Mouse (Mus musculus) cerebellum, postnatal 4 days (tissue): ENCODE data around the gene Cckbr.

Experiments used
- DNase-seq, 2 experiments: peaks; one replicate each; pipeline ENCODE4 v3.0.0; 2022; ENCODE audit warnings: low spot score in 2 of 2, mixed read lengths in 1 of 2

The Cckbr gene

DNA sequence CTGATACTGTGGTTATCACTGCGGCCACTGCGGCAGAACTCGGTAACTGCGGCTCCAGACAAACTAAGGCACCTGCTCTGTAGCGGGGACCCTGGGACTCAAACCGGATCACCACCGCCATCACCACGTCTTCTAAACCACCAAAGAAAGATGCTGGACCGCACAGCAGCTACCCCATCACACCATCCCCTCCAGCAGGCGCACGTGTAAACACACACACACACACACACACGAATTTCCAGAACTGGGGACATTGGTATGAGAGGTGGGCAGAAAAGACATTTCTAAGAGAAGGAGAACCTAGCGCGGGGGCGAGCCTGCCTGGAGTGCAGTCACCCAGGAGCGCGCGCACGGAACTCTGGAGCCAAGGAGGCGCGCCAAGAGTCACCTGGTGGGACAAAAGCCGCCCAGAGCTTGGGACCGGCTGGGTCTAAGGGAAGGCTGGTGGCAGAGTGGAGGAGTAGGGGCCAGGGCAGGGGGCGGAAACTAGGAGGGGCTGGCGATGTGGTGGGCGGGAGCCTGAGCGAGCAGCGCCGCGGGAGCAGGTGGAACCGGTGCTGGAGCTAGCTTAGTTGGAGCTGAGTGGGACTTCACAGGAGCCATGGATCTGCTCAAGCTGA lies at the start of gene Cckbr:
TSS of gene Cckbr (plus strand) at position 308 of the 620 bp plus-strand sequence.
- DNase-seq = peak; percentile 8 to 32

DNA sequence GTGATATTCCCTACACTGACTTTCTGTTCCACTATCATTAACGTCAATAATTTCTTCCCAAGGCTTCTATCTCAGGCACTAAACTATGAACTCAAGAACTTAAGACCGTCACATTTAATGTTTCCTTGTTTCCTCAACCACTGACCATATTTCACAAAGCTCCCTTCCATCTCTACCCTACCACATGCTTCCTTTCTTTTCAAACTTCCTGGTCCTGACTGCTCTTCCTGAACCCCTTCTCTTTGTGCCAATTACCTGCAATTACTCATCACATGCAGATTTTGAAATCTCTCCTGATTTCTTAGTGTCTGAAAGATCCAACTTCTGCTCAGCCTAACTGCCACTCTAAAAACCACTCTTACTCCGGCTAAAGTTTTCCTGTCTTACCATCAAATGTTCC lies 45.2 kb upstream of the Cckbr start:
- DNase-seq = no peak

GRCm38 (mm10) chr7:105387696-105388095 lies 37.8 kb upstream of the Cckbr start:
- no peak for DNase-seq

- no peak for DNase-seq
Measured at GRCm38 (mm10) chr7:105390236-105390635, 35.3 kb upstream of the Cckbr start.

DNA sequence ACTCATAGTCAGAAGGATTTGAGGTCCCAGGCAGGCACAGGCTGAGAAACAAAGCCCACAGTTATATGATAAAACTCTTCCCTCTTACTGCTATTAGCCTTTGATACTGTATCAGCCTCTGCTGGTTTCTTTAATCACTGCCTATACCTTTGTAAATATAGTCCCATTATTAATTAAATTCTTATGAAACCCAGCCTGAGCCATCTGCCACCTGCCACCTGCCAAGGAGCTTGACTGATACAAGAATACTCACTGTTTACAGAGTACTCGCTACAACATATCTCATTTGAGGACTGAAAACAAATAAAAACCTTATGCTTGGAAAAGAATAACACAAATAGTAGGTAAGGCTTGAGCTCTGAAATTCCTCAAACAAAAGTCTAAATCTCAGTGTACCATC lies 30.9 kb upstream of the Cckbr start:
- DNase-seq = no peak

DNA sequence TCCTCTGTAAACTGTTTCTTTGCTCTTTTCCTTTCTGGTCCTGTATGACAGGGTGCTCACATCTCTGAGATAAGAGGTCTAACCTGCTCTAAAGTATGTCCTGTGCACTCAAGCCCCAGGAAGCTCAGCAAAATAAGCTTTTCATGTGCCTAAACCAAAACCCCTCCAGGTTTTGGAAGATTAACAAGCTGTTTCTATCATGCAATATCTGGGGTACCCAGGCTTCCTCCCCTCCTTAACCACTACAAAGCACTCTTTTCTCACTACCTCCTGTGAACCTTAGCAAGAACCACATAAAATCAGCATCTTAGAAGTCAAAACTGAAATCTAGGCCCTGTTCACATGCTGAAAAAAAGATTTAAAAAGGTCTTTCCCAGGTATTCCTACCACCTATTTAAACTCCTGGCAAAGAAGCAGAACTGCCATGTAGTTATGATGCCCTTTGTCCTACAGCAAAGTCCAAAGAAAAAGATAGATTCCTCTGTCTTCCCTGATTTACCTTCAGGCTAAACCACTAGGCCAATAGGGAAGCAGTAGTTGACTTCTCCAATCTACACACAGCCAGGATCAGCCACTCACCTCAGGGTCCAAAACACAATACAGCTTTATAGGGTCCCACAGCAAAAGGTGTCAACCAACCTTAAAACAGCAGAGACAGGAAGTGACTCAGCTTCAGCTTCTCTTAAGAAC lies 30.3 kb upstream of the Cckbr start:
- DNase-seq = no peak

DNA sequence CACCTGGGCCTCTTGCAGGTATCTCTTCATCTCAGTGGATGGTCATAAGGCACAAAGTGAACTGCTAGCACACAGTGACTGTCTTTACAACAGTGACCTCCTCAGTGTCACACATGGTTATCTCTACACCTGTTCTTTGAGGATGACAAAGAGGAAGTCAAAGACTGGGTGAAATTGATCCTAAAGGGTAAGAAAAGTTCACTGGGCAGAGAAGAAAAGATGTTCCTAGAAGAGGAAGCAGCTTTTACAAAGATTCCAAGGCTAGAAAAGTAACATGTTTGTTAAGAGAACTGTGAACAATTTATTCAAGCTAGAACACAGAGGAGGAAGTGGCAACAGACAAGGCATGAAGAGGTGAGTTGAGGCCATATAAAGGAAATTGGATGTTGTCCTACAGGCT lies 29.4 kb upstream of the Cckbr start:
- no peak for DNase-seq

DNA sequence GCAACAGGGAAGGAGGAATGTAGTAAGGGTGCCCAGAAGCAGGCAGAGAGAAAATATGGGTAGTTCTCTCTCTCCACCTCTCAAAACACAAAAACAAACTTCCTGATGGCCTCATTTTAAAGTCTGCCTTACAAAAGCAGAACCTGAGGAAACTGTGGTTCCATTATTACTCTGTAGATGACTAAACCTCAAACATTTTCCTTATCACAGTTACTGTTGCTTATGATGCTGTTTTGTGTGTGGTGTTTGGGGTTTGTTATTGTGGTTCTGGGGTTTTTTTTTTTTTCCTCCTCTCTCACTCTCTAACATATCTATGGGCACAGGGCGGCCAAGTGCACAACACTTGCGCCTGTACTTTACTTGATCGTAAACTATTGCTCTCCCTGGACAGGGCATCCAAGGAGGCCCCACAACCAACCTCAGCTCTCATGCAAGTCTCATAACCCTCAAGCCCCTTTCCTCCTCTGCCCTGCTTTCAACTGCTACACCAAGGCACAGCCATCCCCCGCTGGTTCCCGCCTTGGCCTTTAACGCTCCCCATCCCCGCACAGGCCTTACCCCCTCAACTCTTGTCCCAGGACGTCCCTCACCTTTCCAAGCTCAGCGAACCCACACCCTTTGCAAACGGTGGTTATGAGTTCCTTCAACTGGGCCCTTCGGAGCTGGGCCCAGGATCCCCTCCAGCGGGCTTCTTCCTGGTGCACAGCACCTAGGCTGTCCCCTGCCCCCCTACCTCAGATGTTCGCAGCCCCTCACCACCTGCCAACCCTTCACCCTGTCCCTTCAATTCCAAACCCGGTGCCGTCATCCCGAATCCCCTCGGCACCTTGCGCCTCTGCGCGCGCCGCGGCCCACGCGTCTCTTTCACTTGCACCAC lies 26.2 kb upstream of the Cckbr start:
- no peak for DNase-seq

- peak; percentile 97 to 99 for DNase-seq
Measured at GRCm38 (mm10) chr7:105399935-105400624, 25.5 kb upstream of the Cckbr start, which contains the start of gene Fam160a2. Gene Fam160a2 (minus strand): TSS chr7:105400054.

DNA sequence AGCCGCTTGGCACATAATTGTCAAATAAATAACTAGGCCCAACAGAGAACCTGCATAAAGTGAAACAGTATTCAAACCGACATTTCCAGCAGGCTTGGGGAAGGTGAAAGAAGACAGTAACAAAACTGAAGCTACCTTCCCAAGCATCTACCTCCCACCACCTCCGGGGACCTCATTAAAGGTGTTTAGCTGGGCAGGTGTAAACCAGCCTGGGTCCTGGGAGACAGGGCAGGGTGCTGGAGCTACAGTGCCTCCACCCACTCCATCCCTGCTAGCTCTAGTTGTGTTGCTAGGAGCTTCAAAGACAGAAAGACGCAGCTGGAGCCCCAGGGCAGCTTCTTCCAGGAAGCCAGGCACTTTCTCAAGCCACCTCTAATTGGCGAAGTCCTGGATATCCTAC lies 21.3 kb upstream of the Cckbr start, which contains the start of gene Cnga4:
TSS of gene Cnga4 (plus strand) at position 301 of the 400 bp plus-strand sequence.
- DNase-seq = no peak

GRCm38 (mm10) chr7:105406322-105406721 lies 19.2 kb upstream of the Cckbr start:
- no peak for DNase-seq

DNA sequence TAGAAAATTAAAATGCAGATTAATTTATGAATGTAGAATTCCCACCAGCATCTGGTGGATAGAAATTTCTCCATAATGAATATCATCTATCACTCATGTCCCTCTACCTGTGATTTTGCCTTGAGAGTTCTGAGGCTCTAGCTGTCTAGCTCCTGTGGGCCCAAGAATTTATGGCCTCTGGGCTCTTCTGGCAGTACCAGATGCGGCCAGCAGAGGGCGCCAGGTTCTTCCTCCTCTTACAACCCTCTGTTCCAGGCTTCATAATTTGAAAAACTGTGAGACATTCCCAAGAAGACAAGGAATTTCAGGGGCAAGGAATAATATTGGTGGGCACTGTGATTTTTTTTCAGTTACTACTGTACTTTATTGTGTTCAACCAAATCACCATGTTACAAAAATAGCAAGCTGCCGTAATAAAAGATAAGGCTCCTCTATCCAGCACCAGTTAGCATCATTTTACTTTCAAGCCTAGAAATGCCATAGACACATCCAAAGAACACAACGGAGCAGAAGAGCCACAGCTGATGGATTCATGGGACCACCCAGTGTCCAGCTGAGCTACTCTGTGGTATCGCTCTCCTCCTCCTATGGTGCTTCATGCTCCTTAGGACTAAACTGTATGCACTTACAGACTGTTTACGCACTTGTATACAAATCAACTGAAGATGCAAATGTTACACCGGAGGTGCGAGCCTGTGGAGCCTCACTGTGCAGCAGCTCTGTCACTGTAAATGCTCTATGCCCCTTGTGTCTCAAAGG lies 13.5 kb upstream of the Cckbr start:
- peak; percentile 50 to 86 for DNase-seq

DNA sequence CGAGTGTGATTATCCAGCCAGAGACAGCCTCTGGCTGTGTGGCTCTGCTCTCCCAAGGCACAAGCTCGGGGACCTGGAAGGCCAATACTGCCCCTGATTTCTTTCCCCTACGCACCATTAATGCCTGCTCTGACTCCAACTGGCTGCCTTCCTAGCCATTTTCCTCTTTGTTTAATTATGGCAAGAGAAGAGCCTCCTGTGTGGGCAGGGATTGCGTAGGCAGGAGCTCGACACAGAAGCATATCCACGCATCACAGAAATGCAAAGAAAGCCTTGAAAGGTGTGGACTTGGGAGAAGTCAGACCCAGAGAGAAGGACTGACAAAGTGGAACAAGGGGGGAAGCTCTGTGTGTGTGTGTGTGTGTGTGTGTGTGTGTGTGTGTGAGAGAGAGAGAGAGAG lies 11.1 kb upstream of the Cckbr start:
- DNase-seq = no peak

DNA sequence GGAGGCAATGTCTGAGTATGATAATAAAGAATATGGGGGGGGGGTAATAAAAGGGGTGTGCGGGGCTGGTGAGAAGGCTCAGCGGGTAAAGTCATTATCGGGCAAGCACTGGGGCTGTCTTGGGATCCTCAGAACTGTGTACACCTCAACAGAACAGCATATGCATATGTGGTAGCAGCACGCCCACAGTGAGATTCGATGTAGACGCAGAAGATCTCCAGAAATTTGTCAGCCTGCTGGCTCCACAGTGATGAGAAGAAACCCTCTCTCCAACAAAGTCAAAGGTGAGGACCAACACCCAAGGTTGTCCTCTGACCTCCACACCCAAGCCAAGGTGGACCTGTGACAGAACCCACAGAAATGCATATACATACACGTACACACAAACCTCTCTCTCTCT lies 9.0 kb upstream of the Cckbr start:
- no peak for DNase-seq

DNA sequence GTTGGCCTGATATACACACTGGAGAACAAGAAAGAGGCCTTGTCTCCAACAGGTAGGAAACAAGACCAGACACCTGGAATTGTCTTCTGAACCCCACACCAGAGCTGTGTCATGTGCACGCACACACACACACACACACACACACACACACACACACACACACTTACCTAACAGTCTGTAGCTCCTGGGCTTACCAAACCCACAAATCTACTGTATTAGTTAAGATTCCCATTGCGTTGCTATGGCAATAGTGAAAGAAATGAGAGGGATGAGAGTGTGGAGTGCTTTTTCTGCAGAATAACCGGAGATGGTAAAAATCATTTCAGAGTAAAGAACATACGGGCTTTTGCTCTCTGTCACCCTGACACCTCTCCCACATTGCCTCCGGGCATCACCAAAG lies 7.4 kb upstream of the Cckbr start:
- DNase-seq = no peak

DNA sequence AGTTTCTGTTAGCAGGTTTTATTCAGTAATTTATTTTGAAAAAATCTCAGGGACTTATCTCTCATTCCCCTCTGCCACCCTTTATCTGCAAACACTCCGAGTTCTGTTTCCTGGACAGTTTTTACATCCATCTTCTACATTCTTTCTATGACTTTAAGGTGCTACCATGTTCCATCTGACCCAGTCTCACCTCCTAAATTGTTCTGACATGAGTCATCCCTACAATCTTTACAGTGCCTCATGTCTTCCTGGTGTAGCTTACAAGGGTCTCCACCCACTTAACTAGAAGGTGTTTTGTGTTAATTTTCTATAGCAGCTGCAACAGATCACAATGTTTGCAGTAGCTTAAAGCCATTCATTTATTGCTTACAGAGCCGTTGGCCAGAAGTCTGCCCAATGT lies 4.6 kb upstream of the Cckbr start:
- DNase-seq = no peak

DNA sequence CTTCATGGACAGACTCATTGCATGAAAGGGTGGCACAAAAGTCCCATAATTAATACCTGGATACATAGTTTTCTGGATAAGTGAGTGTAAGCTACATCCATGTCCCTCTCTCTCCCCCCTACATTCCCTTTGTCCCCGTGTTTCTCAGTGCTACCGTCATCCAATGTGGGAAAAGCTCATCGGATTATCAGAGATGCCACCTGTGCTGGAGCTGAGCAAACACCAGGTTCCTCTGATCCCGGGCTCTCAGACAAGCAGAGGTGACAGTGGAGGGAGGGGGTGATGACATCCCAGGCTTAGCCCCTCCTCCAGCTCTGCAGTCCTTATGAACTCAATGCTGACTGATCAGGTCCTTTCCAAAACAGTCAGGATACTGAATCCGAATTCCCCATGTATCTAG lies 1.2 kb upstream of the Cckbr start:
- DNase-seq = no peak

GRCm38 (mm10) chr7:105426051-105426450 lies 520 bp downstream of the Cckbr start:
- DNase-seq = no peak

DNA sequence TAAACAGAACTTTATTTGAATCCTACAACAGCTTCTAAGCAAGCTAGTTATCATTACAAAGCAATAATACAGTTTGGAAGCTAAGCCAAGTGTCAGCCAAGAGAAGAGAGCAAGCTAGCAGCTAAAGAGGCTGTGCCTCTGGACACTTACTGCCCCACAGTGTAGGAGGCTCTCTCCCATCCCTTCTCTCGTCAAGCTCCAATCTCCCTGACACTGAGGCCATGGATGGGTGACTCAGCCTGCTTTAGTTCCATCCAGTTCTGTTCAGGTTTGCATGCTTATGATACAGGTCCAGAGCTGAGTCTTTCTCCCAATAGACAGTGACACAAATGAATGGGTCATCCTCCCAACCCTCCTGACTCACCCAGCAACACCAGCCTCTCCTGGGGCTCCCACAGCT lies 6.5 kb downstream of the Cckbr start:
- no peak for DNase-seq

- DNase-seq = no peak
Measured at GRCm38 (mm10) chr7:105433859-105434258, 8.3 kb downstream of the Cckbr start.

DNA sequence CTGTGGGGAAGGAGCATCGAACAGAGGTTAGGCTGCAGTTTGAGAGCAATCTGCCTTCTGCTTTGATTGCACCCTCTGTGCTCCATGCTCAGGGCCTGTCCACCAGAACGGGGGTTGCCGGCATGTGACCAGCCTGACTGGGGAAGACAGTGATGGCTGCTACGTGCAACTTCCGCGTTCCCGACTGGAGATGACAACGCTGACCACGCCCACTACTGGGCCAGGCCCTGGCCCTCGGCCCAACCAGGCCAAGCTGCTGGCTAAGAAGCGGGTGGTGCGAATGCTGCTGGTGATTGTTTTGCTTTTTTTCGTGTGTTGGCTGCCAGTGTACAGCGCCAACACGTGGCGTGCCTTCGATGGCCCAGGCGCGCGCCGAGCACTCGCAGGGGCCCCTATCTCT lies 9.3 kb downstream of the Cckbr start:
- DNase-seq = no peak
